Mouse (Mus musculus): ENCODE results near the gene Eif3d.

The Eif3d gene

GRCm38 (mm10) chr15:77952921-77953320 lies 17.7 kb downstream of the Eif3d start:
- DNase-seq (ENCODE audit: low spot score): no peak

GRCm38 (mm10) chr15:77949061-77949460 lies 21.6 kb downstream of the Eif3d start:
- no peak for DNase-seq (ENCODE audit: low spot score)

- DNase-seq (ENCODE audit: low spot score): no peak
These were observed 24.9 kb downstream of the Eif3d start for GRCm38 (mm10) chr15:77945711-77946110.

- DNase-seq (ENCODE audit: low spot score): no peak
These were observed 29.1 kb downstream of the Eif3d start for GRCm38 (mm10) chr15:77941563-77941962.

GRCm38 (mm10) chr15:77938516-77938915 lies 32.1 kb downstream of the Eif3d start:
- no peak for DNase-seq (ENCODE audit: low spot score)

- DNase-seq (ENCODE audit: low spot score): no peak
These were observed 34.8 kb downstream of the Eif3d start for GRCm38 (mm10) chr15:77935673-77936375.

- no peak for DNase-seq (ENCODE audit: low spot score)
These were observed 35.6 kb downstream of the Eif3d start for GRCm38 (mm10) chr15:77934968-77935367.

- no peak for DNase-seq (ENCODE audit: low spot score)
These were observed 36.3 kb downstream of the Eif3d start for GRCm38 (mm10) chr15:77934326-77934725.

GRCm38 (mm10) chr15:77933770-77934169 lies 36.8 kb downstream of the Eif3d start:
- peak; percentile 99 for DNase-seq (ENCODE audit: low spot score)

- DNase-seq (ENCODE audit: low spot score): no peak
These were observed 37.4 kb downstream of the Eif3d start for GRCm38 (mm10) chr15:77933222-77933621.

- DNase-seq (ENCODE audit: low spot score): no peak
These were observed 39.0 kb downstream of the Eif3d start for GRCm38 (mm10) chr15:77931689-77932016.

- no peak for DNase-seq (ENCODE audit: low spot score)
These were observed 39.5 kb downstream of the Eif3d start for GRCm38 (mm10) chr15:77930986-77931688.

- no peak for DNase-seq (ENCODE audit: low spot score)
These were observed 40.8 kb downstream of the Eif3d start for GRCm38 (mm10) chr15:77929804-77930203.

GRCm38 (mm10) chr15:77928673-77929331 lies 41.8 kb downstream of the Eif3d start, which contains the start of gene Txn2:
Gene Txn2, minus strand, starts transcription at chr15:77929006.
- peak; percentile 99 for DNase-seq (ENCODE audit: low spot score)

GRCm38 (mm10) chr15:77928091-77928490 lies 42.5 kb downstream of the Eif3d start:
- no peak for DNase-seq (ENCODE audit: low spot score)

- no peak for DNase-seq (ENCODE audit: low spot score)
These were observed 43.7 kb downstream of the Eif3d start for GRCm38 (mm10) chr15:77926921-77927320.

- no peak for DNase-seq (ENCODE audit: low spot score)
These were observed 45.4 kb downstream of the Eif3d start for GRCm38 (mm10) chr15:77925195-77925594.

- no peak for DNase-seq (ENCODE audit: low spot score)
These were observed 47.2 kb downstream of the Eif3d start for GRCm38 (mm10) chr15:77923267-77924035.

GRCm38 (mm10) chr15:77922710-77923109 lies 47.9 kb downstream of the Eif3d start:
- no peak for DNase-seq (ENCODE audit: low spot score)

- no peak for DNase-seq (ENCODE audit: low spot score)
These were observed 49.0 kb downstream of the Eif3d start for GRCm38 (mm10) chr15:77921636-77922035.

- peak; percentile 41 for DNase-seq (ENCODE audit: low spot score)
These were observed 49.8 kb downstream of the Eif3d start for GRCm38 (mm10) chr15:77920511-77921462.

Data from embryo, embryonic 10 days (tissue).